Mouse (Mus musculus) bone marrow macrophage, adult 2 months (primary cell): ENCODE results near the gene Lyrm7.

Source experiments
- CTCF ChIP-seq: IDR thresholded peaks from 2 replicates; pipeline ENCODE4 v1.5.1; 2012; ENCODE audit warnings: low read depth, mild to moderate bottlenecking, low read length, moderate library complexity
- POLR2A ChIP-seq: IDR thresholded peaks from 2 replicates; pipeline ENCODE4 v1.6.1; 2012; ENCODE audit warnings: mild to moderate bottlenecking, low read depth, low read length, borderline replicate concordance

DNA sequence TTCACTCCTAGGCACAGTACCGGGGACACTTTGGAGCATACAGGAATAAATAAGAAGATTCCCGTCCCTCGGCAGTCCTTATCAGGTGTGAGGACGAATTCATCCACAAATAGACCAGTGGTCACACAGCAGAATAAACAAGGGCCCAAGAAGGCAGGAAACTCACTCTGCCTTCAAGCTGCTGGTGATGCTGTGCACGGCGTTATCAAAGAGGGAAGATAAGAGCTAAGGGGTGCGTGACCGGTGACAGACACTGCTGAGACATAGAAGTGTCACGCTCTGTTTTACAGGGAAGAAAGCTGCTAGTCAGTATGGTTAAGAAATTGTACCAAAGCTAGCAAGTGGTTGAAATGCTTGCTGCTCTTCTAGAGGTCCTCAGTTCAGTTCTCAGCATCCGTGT, 19.2 kb upstream of the Lyrm7 start:
- no peak for TF ChIP-seq CTCF
- no peak for TF ChIP-seq POLR2A
